Mouse (Mus musculus): ENCODE measurements around the gene Cacnb4.

Cacnb4 gene

GRCm38 (mm10) chr2:52651547-52651946, 25.1 kb downstream of the Cacnb4 start:
- no peak for DNase-seq (ENCODE audit: low read depth, low spot score)

GRCm38 (mm10) chr2:52647255-52647998, 29.2 kb downstream of the Cacnb4 start:
- no peak for DNase-seq (ENCODE audit: low read depth, low spot score)

GRCm38 (mm10) chr2:52643657-52644056, 33.0 kb downstream of the Cacnb4 start:
- DNase-seq (ENCODE audit: low read depth, low spot score): no peak

- no peak for DNase-seq (ENCODE audit: low read depth, low spot score)
Observed at GRCm38 (mm10) chr2:52639530-52639875, 37.1 kb downstream of the Cacnb4 start.

GRCm38 (mm10) chr2:52638857-52639529, 37.6 kb downstream of the Cacnb4 start:
- no peak for DNase-seq (ENCODE audit: low read depth, low spot score)

- DNase-seq (ENCODE audit: low read depth, low spot score): no peak
Observed at GRCm38 (mm10) chr2:52638226-52638625, 38.4 kb downstream of the Cacnb4 start.

- no peak for DNase-seq (ENCODE audit: low read depth, low spot score)
Observed at GRCm38 (mm10) chr2:52636051-52636450, 40.6 kb downstream of the Cacnb4 start.

- no peak for DNase-seq (ENCODE audit: low read depth, low spot score)
Observed at GRCm38 (mm10) chr2:52635358-52635757, 41.3 kb downstream of the Cacnb4 start.

- DNase-seq (ENCODE audit: low read depth, low spot score): no peak
Observed at GRCm38 (mm10) chr2:52632880-52633279, 43.8 kb downstream of the Cacnb4 start.

- no peak for DNase-seq (ENCODE audit: low read depth, low spot score)
Observed at GRCm38 (mm10) chr2:52628186-52628585, 48.4 kb downstream of the Cacnb4 start.

- no peak for DNase-seq (ENCODE audit: low read depth, low spot score)
Observed at GRCm38 (mm10) chr2:52626266-52626665, 50.4 kb downstream of the Cacnb4 start.

- DNase-seq (ENCODE audit: low read depth, low spot score): no peak
Observed at GRCm38 (mm10) chr2:52625731-52626130, 50.9 kb downstream of the Cacnb4 start.

- DNase-seq (ENCODE audit: low read depth, low spot score): no peak
Observed at GRCm38 (mm10) chr2:52623921-52624404, 52.7 kb downstream of the Cacnb4 start.

GRCm38 (mm10) chr2:52623461-52623860, 53.2 kb downstream of the Cacnb4 start:
- DNase-seq (ENCODE audit: low read depth, low spot score): no peak

- DNase-seq (ENCODE audit: low read depth, low spot score): no peak
Observed at GRCm38 (mm10) chr2:52622616-52623015, 54.0 kb downstream of the Cacnb4 start.

GRCm38 (mm10) chr2:52619406-52619974, 57.1 kb downstream of the Cacnb4 start:
- DNase-seq (ENCODE audit: low read depth, low spot score): no peak

GRCm38 (mm10) chr2:52618804-52619203, 57.8 kb downstream of the Cacnb4 start:
- no peak for DNase-seq (ENCODE audit: low read depth, low spot score)

- no peak for DNase-seq (ENCODE audit: low read depth, low spot score)
Observed at GRCm38 (mm10) chr2:52615429-52615828, 61.2 kb downstream of the Cacnb4 start.

- DNase-seq (ENCODE audit: low read depth, low spot score): no peak
Observed at GRCm38 (mm10) chr2:52613888-52614287, 62.7 kb downstream of the Cacnb4 start.

- DNase-seq (ENCODE audit: low read depth, low spot score): no peak
Observed at GRCm38 (mm10) chr2:52609486-52609885, 67.1 kb downstream of the Cacnb4 start.

- no peak for DNase-seq (ENCODE audit: low read depth, low spot score)
Observed at GRCm38 (mm10) chr2:52607857-52608485, 68.7 kb downstream of the Cacnb4 start.

- no peak for DNase-seq (ENCODE audit: low read depth, low spot score)
Observed at GRCm38 (mm10) chr2:52606331-52606730, 70.3 kb downstream of the Cacnb4 start.
